Mouse (Mus musculus) heart, postnatal 0 days (tissue): ENCODE data around the gene Abcf1.

ENCODE experiments used
- CTCF ChIP-seq: IDR thresholded peaks from 2 replicates; pipeline ENCODE4 v1.5.1; 2016; ENCODE audit warnings: antibody characterized with exemption, control low read depth, low read depth
- EP300 ChIP-seq: IDR thresholded peaks from 2 replicates; pipeline ENCODE4 v1.6.1; 2016; ENCODE audit warnings: antibody characterized with exemption, low read depth

DNA sequence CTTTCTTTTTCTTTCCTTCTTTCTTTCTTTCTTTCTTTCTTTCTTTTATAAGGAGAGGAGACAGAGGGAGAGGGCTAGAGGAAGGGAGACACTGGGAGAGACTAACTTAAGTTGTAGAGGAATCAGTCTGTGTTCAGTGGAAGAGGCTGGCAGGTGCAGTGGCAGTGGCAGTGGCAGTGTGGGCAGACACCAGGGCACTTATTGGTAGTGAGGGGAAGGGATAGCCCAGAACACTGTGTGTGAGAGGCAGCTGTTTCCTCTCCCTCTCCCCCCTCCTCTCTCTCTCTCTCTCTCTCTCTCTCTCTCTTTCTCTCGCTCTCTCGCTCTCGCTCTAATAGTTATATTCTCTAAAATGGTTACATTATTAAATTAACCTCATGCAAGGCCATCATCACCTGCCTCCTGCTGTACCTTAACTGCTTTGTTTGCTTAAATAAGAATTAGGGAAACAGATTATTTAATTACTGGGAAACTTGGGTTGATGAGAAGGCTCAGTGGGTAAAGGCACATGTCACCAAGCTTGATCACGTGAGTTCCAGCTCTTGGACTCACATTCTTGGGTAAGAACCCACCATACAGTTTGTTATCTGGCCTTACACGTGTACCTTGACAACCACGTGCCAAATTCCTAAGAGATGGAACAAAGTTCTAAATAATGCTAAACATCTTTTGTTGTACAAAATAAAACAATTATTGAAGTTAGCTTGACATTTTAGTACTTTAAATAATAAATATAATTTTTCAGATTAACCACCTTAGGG, 29.2 kb upstream of the Abcf1 start:
- TF ChIP-seq CTCF = no peak
- TF ChIP-seq EP300 = no peak
